Mouse (Mus musculus): ENCODE measurements around the gene Hoxc9. TPM values are rescaled to one million over a fixed set of nuclear protein-coding genes. Genes with fewer than 3 reads are reported as not detected.
A peak's percentile ranks its signal among the peaks of the same experiment; 100 is the strongest.

Gene Hoxc9
- polyA plus RNA-seq, 1 experiment from 2014 or later = not detected

- DNase-seq (ENCODE audit: low spot score, missing footprints) = no peak
- Histone ChIP-seq H3K27me3 (ENCODE audit: control insufficient read depth, insufficient read depth, low read length) (peaks cover 99% of the 10 kb centered on the region), H3K36me3 (ENCODE audit: control insufficient read depth, insufficient read depth, low read length) (no peaks in the 10 kb centered on the region), H3K4me3 (ENCODE audit: low read depth, low read length) (peak overlapping the region; percentile 23), H3K4me2 (peak overlapping the region; percentile 43), H3K27ac (ENCODE audit: low read depth, low read length) (no peak overlapping the region), H3K9ac (ENCODE audit: low read length) (no peak overlapping the region), H3K4me1 (ENCODE audit: control insufficient read depth, insufficient read depth, low read length) (peaks cover 4% of the 10 kb centered on the region; the same call in 1 of the 2 replicates), H3K9me3 (ENCODE audit: control insufficient read depth, low read length) (no peaks in the 10 kb centered on the region)
- 1% methylated on average over 33 of the region's 33 CpGs for WGBS
- peak; percentile 40 for ATAC-seq (ENCODE audit: low FRiP score)
Measured at GRCm38 (mm10) chr15:102999183-102999831, 23.1 kb downstream of the Hoxc9 start.

- under 1% methylated on average over 11 of the region's 11 CpGs for WGBS
- Histone ChIP-seq H3K4me3 (ENCODE audit: low read depth, low read length) (no peak overlapping the region), H3K9me3 (ENCODE audit: control insufficient read depth, low read length) (no peaks in the 10 kb centered on the region), H3K27ac (ENCODE audit: low read depth, low read length) (no peak overlapping the region), H3K4me2 (no peak overlapping the region), H3K27me3 (ENCODE audit: control insufficient read depth, insufficient read depth, low read length) (peaks cover 99% of the 10 kb centered on the region), H3K36me3 (ENCODE audit: control insufficient read depth, insufficient read depth, low read length) (no peaks in the 10 kb centered on the region), H3K4me1 (ENCODE audit: control insufficient read depth, insufficient read depth, low read length) (peaks cover 4% of the 10 kb centered on the region; the same call in 1 of the 2 replicates), H3K9ac (ENCODE audit: low read length) (no peak overlapping the region)
- no peak for ATAC-seq (ENCODE audit: low FRiP score)
- DNase-seq (ENCODE audit: low spot score, missing footprints) = no peak
Measured at GRCm38 (mm10) chr15:102999955-103000354, 23.7 kb downstream of the Hoxc9 start.

- H3K36me3 ChIP-seq (ENCODE audit: control insufficient read depth, insufficient read depth, low read length) = no peaks in the 10 kb centered on the region
- no peak overlapping the region for H3K4me2 ChIP-seq
- H3K27ac ChIP-seq (ENCODE audit: low read depth, low read length) = no peak overlapping the region
- H3K4me3 ChIP-seq (ENCODE audit: low read depth, low read length) = no peak overlapping the region
- H3K9me3 ChIP-seq (ENCODE audit: control insufficient read depth, low read length) = no peaks in the 10 kb centered on the region
- peaks cover 4% of the 10 kb centered on the region; the same call in 1 of the 2 replicates for H3K4me1 ChIP-seq (ENCODE audit: control insufficient read depth, insufficient read depth, low read length)
- peaks cover 99% of the 10 kb centered on the region for H3K27me3 ChIP-seq (ENCODE audit: control insufficient read depth, insufficient read depth, low read length)
- H3K9ac ChIP-seq (ENCODE audit: low read length) = no peak overlapping the region
- DNase-seq (ENCODE audit: low spot score, missing footprints) = no peak
- ATAC-seq (ENCODE audit: low FRiP score) = no peak
- WGBS = under 1% methylated on average over 24 of the region's 24 CpGs
Measured at GRCm38 (mm10) chr15:103000501-103000901, 24.3 kb downstream of the Hoxc9 start.

GRCm38 (mm10) chr15:103001370-103001769 is 25.1 kb downstream of the Hoxc9 start:
- DNase-seq (ENCODE audit: low spot score, missing footprints) (no peak), ATAC-seq (ENCODE audit: low FRiP score) (no peak)
- peaks cover 99% of the 10 kb centered on the region for H3K27me3 ChIP-seq (ENCODE audit: control insufficient read depth, insufficient read depth, low read length)
- H3K9ac ChIP-seq (ENCODE audit: low read length) = no peak overlapping the region
- H3K4me2 ChIP-seq = no peak overlapping the region
- H3K27ac ChIP-seq (ENCODE audit: low read depth, low read length) = no peak overlapping the region
- no peaks in the 10 kb centered on the region for H3K9me3 ChIP-seq (ENCODE audit: control insufficient read depth, low read length)
- 8% methylated on average over 2 of the region's 2 CpGs for WGBS
- H3K36me3 ChIP-seq (ENCODE audit: control insufficient read depth, insufficient read depth, low read length) = no peaks in the 10 kb centered on the region
- no peak overlapping the region for H3K4me3 ChIP-seq (ENCODE audit: low read depth, low read length)
- H3K4me1 ChIP-seq (ENCODE audit: control insufficient read depth, insufficient read depth, low read length) = peaks cover 4% of the 10 kb centered on the region; the same call in 1 of the 2 replicates

- Histone ChIP-seq H3K27ac (ENCODE audit: low read depth, low read length) (no peak overlapping the region), H3K36me3 (ENCODE audit: control insufficient read depth, insufficient read depth, low read length) (no peaks in the 10 kb centered on the region), H3K27me3 (ENCODE audit: control insufficient read depth, insufficient read depth, low read length) (peaks cover 100% of the 10 kb centered on the region), H3K4me3 (ENCODE audit: low read depth, low read length) (no peak overlapping the region), H3K9me3 (ENCODE audit: control insufficient read depth, low read length) (no peaks in the 10 kb centered on the region), H3K4me2 (no peak overlapping the region), H3K4me1 (ENCODE audit: control insufficient read depth, insufficient read depth, low read length) (peaks cover 4% of the 10 kb centered on the region; the same call in 1 of the 2 replicates), H3K9ac (ENCODE audit: low read length) (no peak overlapping the region)
- under 1% methylated on average over 4 of the region's 4 CpGs for WGBS
- ATAC-seq (ENCODE audit: low FRiP score) (no peak), DNase-seq (ENCODE audit: low spot score, missing footprints) (no peak)
Measured at GRCm38 (mm10) chr15:103002156-103002555, 25.9 kb downstream of the Hoxc9 start.

GRCm38 (mm10) chr15:103002821-103003448 is 26.7 kb downstream of the Hoxc9 start:
- no peaks in the 10 kb centered on the region for H3K36me3 ChIP-seq (ENCODE audit: control insufficient read depth, insufficient read depth, low read length)
- H3K9me3 ChIP-seq (ENCODE audit: control insufficient read depth, low read length) = no peaks in the 10 kb centered on the region
- DNase-seq (ENCODE audit: low spot score, missing footprints) = no peak
- no peak overlapping the region for H3K4me3 ChIP-seq (ENCODE audit: low read depth, low read length)
- H3K9ac ChIP-seq (ENCODE audit: low read length) = no peak overlapping the region
- H3K4me1 ChIP-seq (ENCODE audit: control insufficient read depth, insufficient read depth, low read length) = peaks cover 4% of the 10 kb centered on the region; the same call in 1 of the 2 replicates
- peaks cover 100% of the 10 kb centered on the region for H3K27me3 ChIP-seq (ENCODE audit: control insufficient read depth, insufficient read depth, low read length)
- no peak overlapping the region for H3K27ac ChIP-seq (ENCODE audit: low read depth, low read length)
- 3% methylated on average over 13 of the region's 13 CpGs for WGBS
- ATAC-seq (ENCODE audit: low FRiP score) = no peak
- H3K4me2 ChIP-seq = no peak overlapping the region

GRCm38 (mm10) chr15:103005308-103005707 is 29.1 kb downstream of the Hoxc9 start:
- H3K4me1 ChIP-seq (ENCODE audit: control insufficient read depth, insufficient read depth, low read length) = no peaks in the 10 kb centered on the region
- no peak overlapping the region for H3K4me2 ChIP-seq
- 0% methylated on average over 17 of the region's 17 CpGs for WGBS

GRCm38 (mm10) chr15:103005797-103006196 is 29.6 kb downstream of the Hoxc9 start:
- Histone ChIP-seq H3K27ac (ENCODE audit: low read depth, low read length) (no peak overlapping the region), H3K27me3 (ENCODE audit: control insufficient read depth, insufficient read depth, low read length) (peaks cover 100% of the 10 kb centered on the region), H3K4me2 (no peak overlapping the region), H3K4me1 (ENCODE audit: control insufficient read depth, insufficient read depth, low read length) (no peaks in the 10 kb centered on the region), H3K9me3 (ENCODE audit: control insufficient read depth, low read length) (no peaks in the 10 kb centered on the region), H3K36me3 (ENCODE audit: control insufficient read depth, insufficient read depth, low read length) (no peaks in the 10 kb centered on the region), H3K9ac (ENCODE audit: low read length) (no peak overlapping the region), H3K4me3 (ENCODE audit: low read depth, low read length) (no peak overlapping the region)
- DNase-seq (ENCODE audit: low spot score, missing footprints) (no peak), ATAC-seq (ENCODE audit: low FRiP score) (no peak)
- 2% methylated on average over 5 of the region's 5 CpGs for WGBS

More at GRCm38 (mm10) chr15:103005308-103005707, 29.1 kb downstream of the Hoxc9 start:
- Histone ChIP-seq H3K9ac (ENCODE audit: low read length) (no peak overlapping the region), H3K9me3 (ENCODE audit: control insufficient read depth, low read length) (no peaks in the 10 kb centered on the region), H3K27me3 (ENCODE audit: control insufficient read depth, insufficient read depth, low read length) (peaks cover 100% of the 10 kb centered on the region), H3K36me3 (ENCODE audit: control insufficient read depth, insufficient read depth, low read length) (no peaks in the 10 kb centered on the region), H3K4me3 (ENCODE audit: low read depth, low read length) (no peak overlapping the region), H3K27ac (ENCODE audit: low read depth, low read length) (no peak overlapping the region)
- no peak for ATAC-seq (ENCODE audit: low FRiP score)
- DNase-seq (ENCODE audit: low spot score, missing footprints) = peak; percentile 95

GRCm38 (mm10) chr15:103006326-103006725 is 30.1 kb downstream of the Hoxc9 start:
- Histone ChIP-seq H3K27me3 (ENCODE audit: control insufficient read depth, insufficient read depth, low read length) (peaks cover 100% of the 10 kb centered on the region), H3K36me3 (ENCODE audit: control insufficient read depth, insufficient read depth, low read length) (no peaks in the 10 kb centered on the region), H3K9me3 (ENCODE audit: control insufficient read depth, low read length) (no peaks in the 10 kb centered on the region), H3K9ac (ENCODE audit: low read length) (no peak overlapping the region), H3K4me3 (ENCODE audit: low read depth, low read length) (no peak overlapping the region), H3K4me2 (no peak overlapping the region), H3K4me1 (ENCODE audit: control insufficient read depth, insufficient read depth, low read length) (no peaks in the 10 kb centered on the region), H3K27ac (ENCODE audit: low read depth, low read length) (no peak overlapping the region)
- WGBS = 19% methylated on average over 1 of the region's 1 CpGs
- no peak for DNase-seq (ENCODE audit: low spot score, missing footprints)
- ATAC-seq (ENCODE audit: low FRiP score) = no peak

Data from midbrain, embryonic 11.5 days (tissue).